Mouse (Mus musculus): ENCODE measurements at regions not wholly inside any gene's neighbourhood (a gene's known extent, or its start where the extent isn't known, plus 50 kb on each side); places are given as distances from the start of the nearest gene placed in this dataset.

GRCm38 (mm10) chr10:98806798-98807535, 107.2 kb upstream of the Atp2b1 start:
- H3K27ac ChIP-seq (replicated peaks; ENCODE audit: low read depth, low read length): 0 out of 2 replicates have a peak overlapping the region, but pooled peaks have one; percentile 4
- H3K4me3 ChIP-seq (ENCODE audit: insufficient read depth, low read depth, low read length): no peak overlapping the region
- H3K4me1 ChIP-seq (ENCODE audit: control insufficient read depth, insufficient read depth, insufficient read length, low read length): no peaks in the 10 kb centered on the region

- H3K4me1 ChIP-seq (ENCODE audit: control insufficient read depth, insufficient read depth, insufficient read length, low read length): no peaks in the 10 kb centered on the region
- no peak overlapping the region for H3K27ac ChIP-seq (replicated peaks; ENCODE audit: low read depth, low read length)
- H3K4me3 ChIP-seq (ENCODE audit: insufficient read depth, low read depth, low read length): no peak overlapping the region
Observed at GRCm38 (mm10) chr10:98808644-98809043, 105.6 kb upstream of the Atp2b1 start.

GRCm38 (mm10) chr10:98829051-98829450, 85.2 kb upstream of the Atp2b1 start:
- no peaks in the 10 kb centered on the region for H3K4me1 ChIP-seq (ENCODE audit: control insufficient read depth, insufficient read depth, insufficient read length, low read length)
- no peak overlapping the region for H3K27ac ChIP-seq (replicated peaks; ENCODE audit: low read depth, low read length)
- no peak overlapping the region for H3K4me3 ChIP-seq (ENCODE audit: insufficient read depth, low read depth, low read length)

GRCm38 (mm10) chr10:98831488-98831887, 82.7 kb upstream of the Atp2b1 start:
- H3K4me3 ChIP-seq (ENCODE audit: insufficient read depth, low read depth, low read length): no peak overlapping the region
- no peak overlapping the region for H3K27ac ChIP-seq (replicated peaks; ENCODE audit: low read depth, low read length)
- no peaks in the 10 kb centered on the region for H3K4me1 ChIP-seq (ENCODE audit: control insufficient read depth, insufficient read depth, insufficient read length, low read length)

GRCm38 (mm10) chr10:98837289-98838181, 76.7 kb upstream of the Atp2b1 start:
- H3K4me3 ChIP-seq (ENCODE audit: insufficient read depth, low read depth, low read length): no peak overlapping the region
- H3K4me1 ChIP-seq (ENCODE audit: control insufficient read depth, insufficient read depth, insufficient read length, low read length): no peaks in the 10 kb centered on the region
- no peak overlapping the region for H3K27ac ChIP-seq (replicated peaks; ENCODE audit: low read depth, low read length)

- Histone ChIP-seq H3K4me1 (ENCODE audit: control insufficient read depth, insufficient read depth, insufficient read length, low read length) (no peaks in the 10 kb centered on the region), H3K4me3 (ENCODE audit: insufficient read depth, low read depth, low read length) (no peak overlapping the region), H3K27ac (replicated peaks; ENCODE audit: low read depth, low read length) (no peak overlapping the region)
Observed at GRCm38 (mm10) chr10:98838926-98839679, 75.1 kb upstream of the Atp2b1 start.

GRCm38 (mm10) chr10:98839963-98840362, 74.2 kb upstream of the Atp2b1 start:
- Histone ChIP-seq H3K27ac (replicated peaks; ENCODE audit: low read depth, low read length) (no peak overlapping the region), H3K4me1 (ENCODE audit: control insufficient read depth, insufficient read depth, insufficient read length, low read length) (no peaks in the 10 kb centered on the region), H3K4me3 (ENCODE audit: insufficient read depth, low read depth, low read length) (no peak overlapping the region)

GRCm38 (mm10) chr10:98840411-98840810, 73.8 kb upstream of the Atp2b1 start:
- Histone ChIP-seq H3K27ac (replicated peaks; ENCODE audit: low read depth, low read length) (no peak overlapping the region), H3K4me1 (ENCODE audit: control insufficient read depth, insufficient read depth, insufficient read length, low read length) (no peaks in the 10 kb centered on the region), H3K4me3 (ENCODE audit: insufficient read depth, low read depth, low read length) (no peak overlapping the region)

GRCm38 (mm10) chr10:98840957-98841831, 73.0 kb upstream of the Atp2b1 start:
- no peaks in the 10 kb centered on the region for H3K4me1 ChIP-seq (ENCODE audit: control insufficient read depth, insufficient read depth, insufficient read length, low read length)
- H3K4me3 ChIP-seq (ENCODE audit: insufficient read depth, low read depth, low read length): no peak overlapping the region
- H3K27ac ChIP-seq (replicated peaks; ENCODE audit: low read depth, low read length): no peak overlapping the region

GRCm38 (mm10) chr10:98841860-98842259, 72.3 kb upstream of the Atp2b1 start:
- Histone ChIP-seq H3K4me1 (ENCODE audit: control insufficient read depth, insufficient read depth, insufficient read length, low read length) (no peaks in the 10 kb centered on the region), H3K4me3 (ENCODE audit: insufficient read depth, low read depth, low read length) (no peak overlapping the region), H3K27ac (replicated peaks; ENCODE audit: low read depth, low read length) (no peak overlapping the region)

GRCm38 (mm10) chr10:98842721-98843120, 71.5 kb upstream of the Atp2b1 start:
- Histone ChIP-seq H3K27ac (replicated peaks; ENCODE audit: low read depth, low read length) (no peak overlapping the region), H3K4me3 (ENCODE audit: insufficient read depth, low read depth, low read length) (no peak overlapping the region), H3K4me1 (ENCODE audit: control insufficient read depth, insufficient read depth, insufficient read length, low read length) (no peaks in the 10 kb centered on the region)

- Histone ChIP-seq H3K27ac (replicated peaks; ENCODE audit: low read depth, low read length) (no peak overlapping the region), H3K4me3 (ENCODE audit: insufficient read depth, low read depth, low read length) (no peak overlapping the region), H3K4me1 (ENCODE audit: control insufficient read depth, insufficient read depth, insufficient read length, low read length) (no peaks in the 10 kb centered on the region)
Observed at GRCm38 (mm10) chr10:98849851-98850250, 64.4 kb upstream of the Atp2b1 start.

GRCm38 (mm10) chr10:98857395-98857794, 56.8 kb upstream of the Atp2b1 start:
- H3K4me1 ChIP-seq (ENCODE audit: control insufficient read depth, insufficient read depth, insufficient read length, low read length): no peaks in the 10 kb centered on the region
- H3K4me3 ChIP-seq (ENCODE audit: insufficient read depth, low read depth, low read length): no peak overlapping the region
- no peak overlapping the region for H3K27ac ChIP-seq (replicated peaks; ENCODE audit: low read depth, low read length)

- no peak overlapping the region for H3K4me3 ChIP-seq (ENCODE audit: insufficient read depth, low read depth, low read length)
- no peaks in the 10 kb centered on the region for H3K4me1 ChIP-seq (ENCODE audit: control insufficient read depth, insufficient read depth, insufficient read length, low read length)
- H3K27ac ChIP-seq (replicated peaks; ENCODE audit: low read depth, low read length): no peak overlapping the region
Observed at GRCm38 (mm10) chr10:98861521-98861920, 52.7 kb upstream of the Atp2b1 start.
